Mouse (Mus musculus) left cerebral cortex, postnatal 10 days (tissue): ENCODE measurements around the gene Pigk. TPM values are rescaled to one million over a fixed set of nuclear protein-coding genes. Genes with fewer than 3 reads are reported as not detected.
"Not testable (repeated sequence)": the region's sequence is repeated elsewhere in the genome, so short reads cannot be mapped to it uniquely, and the experiment has no call there.

Experiments used
- DNase-seq, 2 experiments: peaks; one replicate each; pipeline ENCODE4 v3.0.0; 2021 to 2022; ENCODE audit warnings: low spot score in 2 of 2, mixed read lengths in 1 of 2; ENCODE audit errors: extremely low spot score in 1 of 2
- intact Hi-C: fragments of 180-260 bp; cut with DNase I; formaldehyde crosslinking; loops from one replicate; pipeline ENCODE4 v1.15.1; 2025
- total RNA-seq, 2 experiments: library from RNA; stranded (reverse); gene quantifications; 2 replicates each; pipeline ENCODE4 v1.2.3; 2021

Gene Pigk
- total RNA-seq, result 10 to 100 TPM; 48.0 to 48.4 TPM

GRCm38 (mm10) chr3:152713991-152714902, at the start of gene Pigk:
Gene Pigk (plus strand): TSS chr3:152714100.
- DNase-seq, result peak; percentile 76 to 95
- intact Hi-C loops, result no loop called here

GRCm38 (mm10) chr3:152666991-152667355, 46.9 kb upstream of the Pigk start:
- intact Hi-C loops, result no loop called here
- peak; percentile 7 to 54 for DNase-seq

- DNase-seq, result peak; percentile 25 to 74
- intact Hi-C loops, result no loop called here
Measured at GRCm38 (mm10) chr3:152667356-152668211, 46.3 kb upstream of the Pigk start.

- no peak for DNase-seq
- intact Hi-C loops, result no loop called here
Measured at GRCm38 (mm10) chr3:152668239-152668638, 45.7 kb upstream of the Pigk start, which contains the start of gene Ak5. Gene Ak5 (minus strand): TSS chr3:152668360.

GRCm38 (mm10) chr3:152668793-152669192, 45.1 kb upstream of the Pigk start:
- DNase-seq, result no peak
- intact Hi-C loops, result no loop called here

- DNase-seq, result no peak
- intact Hi-C loops, result no loop called here
Measured at GRCm38 (mm10) chr3:152669783-152670182, 44.1 kb upstream of the Pigk start.

- no peak for DNase-seq
- intact Hi-C loops, result no loop called here
Measured at GRCm38 (mm10) chr3:152674663-152675062, 39.2 kb upstream of the Pigk start.

GRCm38 (mm10) chr3:152688532-152688931, 25.4 kb upstream of the Pigk start:
- DNase-seq, result no peak
- intact Hi-C loops, result no loop called here

GRCm38 (mm10) chr3:152689105-152689504, 24.8 kb upstream of the Pigk start:
- no peak for DNase-seq
- intact Hi-C loops, result no loop called here

GRCm38 (mm10) chr3:152694950-152695349, 18.9 kb upstream of the Pigk start:
- DNase-seq, result no peak

GRCm38 (mm10) chr3:152698017-152698416, 15.9 kb upstream of the Pigk start:
- intact Hi-C loops, result no loop called here

More at GRCm38 (mm10) chr3:152694950-152695349, 18.9 kb upstream of the Pigk start:
- intact Hi-C loops, result no loop called here

GRCm38 (mm10) chr3:152699261-152699660, 14.6 kb upstream of the Pigk start:
- DNase-seq, result no peak
- intact Hi-C loops, result no loop called here

More at GRCm38 (mm10) chr3:152698017-152698416, 15.9 kb upstream of the Pigk start:
- no peak for DNase-seq

GRCm38 (mm10) chr3:152701536-152701935, 12.4 kb upstream of the Pigk start:
- intact Hi-C loops, DNase-seq: not testable (repeated sequence)

- intact Hi-C loops, result no loop called here
- no peak for DNase-seq
Measured at GRCm38 (mm10) chr3:152702274-152702843, 11.5 kb upstream of the Pigk start.

GRCm38 (mm10) chr3:152705826-152706225, 8.1 kb upstream of the Pigk start:
- intact Hi-C loops, result no loop called here

GRCm38 (mm10) chr3:152706901-152707300, 7.0 kb upstream of the Pigk start:
- no peak for DNase-seq
- intact Hi-C loops, result no loop called here

More at GRCm38 (mm10) chr3:152705826-152706225, 8.1 kb upstream of the Pigk start:
- no peak for DNase-seq

- intact Hi-C loops, result no loop called here
- DNase-seq, result no peak
Measured at GRCm38 (mm10) chr3:152707321-152707823, 6.5 kb upstream of the Pigk start.

- intact Hi-C loops, result no loop called here
Measured at GRCm38 (mm10) chr3:152709936-152710335, 4.0 kb upstream of the Pigk start.

GRCm38 (mm10) chr3:152712957-152713356, 943 bp upstream of the Pigk start:
- no peak for DNase-seq
- intact Hi-C loops, result no loop called here

More at GRCm38 (mm10) chr3:152709936-152710335, 4.0 kb upstream of the Pigk start:
- no peak for DNase-seq
